In the genomic region with DNA sequence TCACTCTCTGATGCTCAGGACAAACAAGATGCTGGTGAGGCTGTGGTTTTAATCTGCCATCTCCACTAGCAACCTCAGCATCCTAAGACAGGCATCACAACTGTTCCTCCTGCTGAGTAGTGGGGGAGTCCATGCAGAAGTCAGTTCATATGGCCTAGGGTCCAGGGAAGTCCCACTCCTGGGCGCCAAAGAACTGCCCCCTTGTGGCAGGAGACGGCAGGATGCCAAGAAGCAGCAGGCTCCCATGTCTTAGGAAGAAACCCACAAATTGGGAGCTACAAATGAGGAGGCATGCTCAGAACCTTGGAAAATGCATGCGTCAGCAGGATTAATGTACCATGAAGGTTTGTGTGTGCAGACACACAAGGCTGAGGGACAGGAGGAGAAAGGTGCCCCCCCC, we compare ENCODE assay signal across 11 mouse cellular contexts. TPM values are rescaled to one million over a fixed set of nuclear protein-coding genes. Genes with fewer than 3 reads are reported as not detected.
DNase-seq lines count a peak whose midpoint lies in the region; ATAC-seq and TF ChIP-seq lines count a peak whose summit lies in the region.
"Had no signal": no experiment of that assay in that cellular context is flagged by ENCODE, and none has a peak within 500 bp of the region (broad histone marks: within the 10 kb centered on the region; RNA-seq: fewer than 3 reads in every experiment).

No protein-coding gene starts in this region.

- peak; percentile 9 for DNase-seq in kidney, adult 2 months
- DNase-seq in kidney, adult 9 months, result no peak
- DNase-seq in MEL (ENCODE audit: low read depth, low spot score), result peak; percentile 29
- peak; percentile 45 for DNase-seq in embryonic facial prominence, embryonic 14.5 days (ENCODE audit: low spot score)
- peak; percentile 40 for DNase-seq in neural tube, embryonic 10.5 days (ENCODE audit: extremely low spot score, low spot score)
- no peak for DNase-seq in gastrocnemius, postnatal 36 days
- DNase-seq in cerebellum, adult 9-11 months, result no peak
- no peak for DNase-seq in heart, adult 18-20 months
- DNase-seq: adrenal gland, adult 8-10 months had no signal

- no peaks in the 10 kb centered on the region for H3K27me3 ChIP-seq in kidney, adult 2 months (replicated peaks; ENCODE audit: control insufficient read depth, insufficient read depth, low read length)
- H3K27me3 ChIP-seq in MEL (ENCODE audit: control insufficient read depth in 1 of 2, insufficient read depth in 2 of 2, low read length in 2 of 2), result peaks cover 0 to 6% of the 10 kb centered on the region in 2 experiments; a peak in 2 of 4 replicates
- H3K27me3 ChIP-seq in embryonic facial prominence, embryonic 14.5 days (replicated peaks; ENCODE audit: control insufficient read depth, insufficient read depth, low read length), result no peaks in the 10 kb centered on the region
- H3K27me3 ChIP-seq: lung, embryonic 15.5 days had no signal

- no peaks in the 10 kb centered on the region for H3K36me3 ChIP-seq in kidney, adult 2 months (ENCODE audit: control insufficient read depth, insufficient read depth, low read length)
- H3K36me3 ChIP-seq in MEL (ENCODE audit: control insufficient read depth in 1 of 2, insufficient read depth in 2 of 2, low read length in 2 of 2), result peaks cover 0 to 3% of the 10 kb centered on the region in 2 experiments; a peak in 2 of 4 replicates
- no peaks in the 10 kb centered on the region for H3K36me3 ChIP-seq in embryonic facial prominence, embryonic 14.5 days (ENCODE audit: control insufficient read depth, insufficient read depth, low read length)
- H3K36me3 ChIP-seq: lung, embryonic 15.5 days had no signal

- peak; percentile 42; the same call in 1 of the 2 replicates for TF ChIP-seq CTCF in kidney, adult 2 months (conservative IDR thresholded peaks at IDR 0.05; ENCODE audit: insufficient read depth, insufficient read length, low read depth, low read length)
- TF ChIP-seq CTCF in MEL (IDR thresholded peaks at IDR 0.05 in 2 of 3, conservative IDR thresholded peaks at IDR 0.05 in 1 of 3; ENCODE audit: control insufficient read depth in 1 of 3, insufficient read depth in 1 of 3, low read depth in 2 of 3, low read length in 3 of 3, poor library complexity in 1 of 3, severe bottlenecking in 1 of 3), result peak; percentile 35 to 66 (median 47); a peak in 5 of 6 replicates

- H3K4me1 ChIP-seq in kidney, adult 2 months (ENCODE audit: control insufficient read depth, insufficient read depth, low read length), result no peaks in the 10 kb centered on the region
- H3K4me1 ChIP-seq in MEL (ENCODE audit: control insufficient read depth in 1 of 2, insufficient read depth in 2 of 2, low read length in 2 of 2), result peaks cover 0 to 15% of the 10 kb centered on the region in 2 experiments; a peak in 3 of 4 replicates
- H3K4me1 ChIP-seq in embryonic facial prominence, embryonic 14.5 days (ENCODE audit: control insufficient read depth, insufficient read depth, low read length), result peaks cover 29% of the 10 kb centered on the region

- ATAC-seq in embryonic facial prominence, embryonic 14.5 days (ENCODE audit: low read depth), result 0 out of 2 replicates have a peak, but pooled peaks have one; percentile 41

- no peaks in the 10 kb centered on the region for H3K79me2 ChIP-seq in MEL (ENCODE audit: control insufficient read depth, insufficient read depth, low read length, poor library complexity)

- WGBS in kidney, adult 2 months, result 25% methylated on average over 3 of the region's 3 CpGs
- WGBS in embryonic facial prominence, embryonic 14.5 days, result 23% methylated on average over 3 of the region's 3 CpGs

- no peak overlapping the region for H3K4me3 ChIP-seq in kidney, adult 2 months (ENCODE audit: insufficient read depth, low read depth, low read length)
- no peak overlapping the region for H3K4me3 ChIP-seq in MEL (ENCODE audit: control insufficient read depth in 1 of 2, insufficient read depth in 1 of 2, low read depth in 2 of 2, low read length in 2 of 2)
- H3K4me3 ChIP-seq in embryonic facial prominence, embryonic 14.5 days (ENCODE audit: low read depth, low read length), result no peak overlapping the region
- H3K4me3 ChIP-seq: lung, embryonic 15.5 days had no signal

- no peak; the same call in 1 of the 2 replicates for TF ChIP-seq RAD21 in MEL (IDR thresholded peaks at IDR 0.05; ENCODE audit: low read depth, low read length)

- H3K4me2 ChIP-seq in embryonic facial prominence, embryonic 14.5 days (ENCODE audit: low read depth, low read length), result no peak overlapping the region
- H3K4me2 ChIP-seq: lung, embryonic 15.5 days had no signal

- no peak overlapping the region for H3K27ac ChIP-seq in kidney, adult 2 months (ENCODE audit: insufficient read depth, low read depth, low read length)
- H3K27ac ChIP-seq in MEL (ENCODE audit: control insufficient read depth, low read depth, low read length), result no peak overlapping the region
- H3K27ac ChIP-seq in embryonic facial prominence, embryonic 14.5 days (replicated peaks; ENCODE audit: low read depth, low read length), result peak overlapping the region; percentile 48; the same call in 1 of the 2 replicates
- H3K27ac ChIP-seq: lung, embryonic 15.5 days had no signal

- H3K9me3 ChIP-seq in MEL (replicated peaks; ENCODE audit: insufficient read depth, low read length), result no peaks in the 10 kb centered on the region
- H3K9me3 ChIP-seq in embryonic facial prominence, embryonic 14.5 days (ENCODE audit: control insufficient read depth, low read length), result no peaks in the 10 kb centered on the region
- H3K9me3 ChIP-seq: lung, embryonic 15.5 days had no signal

- H3K9ac ChIP-seq in MEL (ENCODE audit: control insufficient read depth, low read depth, low read length, poor library complexity, severe bottlenecking), result no peak overlapping the region
- H3K9ac ChIP-seq in embryonic facial prominence, embryonic 14.5 days (ENCODE audit: low read depth, low read length), result no peak overlapping the region
- H3K9ac ChIP-seq: lung, embryonic 15.5 days had no signal

- TF ChIP-seq EP300 in MEL (IDR thresholded peaks at IDR 0.05; ENCODE audit: low read depth in 1 of 2, low read length in 2 of 2), result no peak

- intact Hi-C loops in gastrocnemius, postnatal 36 days (cut with DNase I), result no loop called here

- no peak for TF ChIP-seq POLR2A in kidney, adult 2 months (IDR thresholded peaks at IDR 0.05; ENCODE audit: low read depth, low read length)
- no peak for TF ChIP-seq POLR2A in MEL (IDR thresholded peaks at IDR 0.05; ENCODE audit: control insufficient read depth in 1 of 2, insufficient read depth in 1 of 2, low read depth in 1 of 2, low read length in 2 of 2, poor library complexity in 1 of 2)

TF ChIP-seq in MEL, 35 proteins besides CTCF, POLR2A, EP300 and RAD21:
- no peak for TF ChIP-seq MYB (IDR thresholded peaks at IDR 0.05; ENCODE audit: low read depth, low read length)
- no peak for TF ChIP-seq POLR2AphosphoS2 (IDR thresholded peaks at IDR 0.05; ENCODE audit: low read length)
- peak; percentile 43 for TF ChIP-seq SMC3 (IDR thresholded peaks at IDR 0.05; ENCODE audit: low read depth, low read length)
- TF ChIP-seq MAFK (IDR thresholded peaks at IDR 0.05; ENCODE audit: borderline replicate concordance, low read depth, low read length), result no peak

RNA-seq across cellular contexts. Expression of gene Prss38, which starts 8.8 kb away (rescaled TPM):
- not detected in 2 replicates for polyA plus RNA-seq in kidney, adult 2 months (2012; rRNA removed)
- not detected in 2 replicates for total RNA-seq in MEL (2012; rRNA removed)
- polyA plus RNA-seq in MEL (2012; ENCODE audit: insufficient read depth in 1 of 2, insufficient read length in 2 of 2, low read depth in 1 of 2, low replicate concordance in 2 of 2, missing spikeins in 1 of 2), result not detected
- not detected in 2 replicates for polyA plus RNA-seq in embryonic facial prominence, embryonic 14.5 days (2014; fragmentation: Nextera tagmentation; extraction: Ambion mirVana)
- not detected for total RNA-seq in gastrocnemius, postnatal 36 days (2021)
- total RNA-seq in heart, adult 18-20 months (2021), result not detected
- total RNA-seq: adrenal gland, adult 8-10 months; granulocyte monocyte progenitor cell, adult 5-6 weeks had no signal
- polyA plus RNA-seq: lung, embryonic 15.5 days had no signal

RNA-seq across cellular contexts. Expression of gene Wnt9a, which starts 59.9 kb away (rescaled TPM):
- 1.7 and 1.8 TPM in 2 replicates for polyA plus RNA-seq in kidney, adult 2 months (2012; rRNA removed)
- not detected in 2 replicates for total RNA-seq in MEL (2012; rRNA removed)
- not detected for polyA plus RNA-seq in MEL (2012; ENCODE audit: insufficient read depth in 1 of 2, insufficient read length in 2 of 2, low read depth in 1 of 2, low replicate concordance in 2 of 2, missing spikeins in 1 of 2)
- polyA plus RNA-seq in embryonic facial prominence, embryonic 14.5 days (2014; fragmentation: Nextera tagmentation; extraction: Ambion mirVana), result 4.8 and 5.8 TPM in 2 replicates
- 1 to 10 TPM; 8.4 to 9.5 TPM for total RNA-seq in gastrocnemius, postnatal 36 days (2021)
- total RNA-seq in heart, adult 18-20 months (2021), result 1 to 10 TPM; 3.8 to 4.2 TPM
- total RNA-seq: granulocyte monocyte progenitor cell, adult 5-6 weeks had no signal

Comparison
In these comparisons a context has a peak if more than half of its experiments do, and no peak if none do; other contexts are left out.
1. DNase-seq: peak in kidney, adult 2 months (single experiment), MEL (single experiment), embryonic facial prominence, embryonic 14.5 days (single experiment) and neural tube, embryonic 10.5 days (single experiment); none in kidney, adult 9 months (single experiment), gastrocnemius, postnatal 36 days (0 of 2), cerebellum, adult 9-11 months (single experiment) and heart, adult 18-20 months (0 of 2).